Mouse (Mus musculus) liver, adult 2 months (tissue): ENCODE measurements around the gene Psmb5. TPM values are rescaled to one million over a fixed set of nuclear protein-coding genes. Genes with fewer than 3 reads are reported as not detected.

Experiments used
- DNase-seq: peaks from one replicate; pipeline ENCODE4 v3.0.0-alpha.2; 2011; ENCODE audit warnings: low read depth, low spot score; ENCODE audit errors: extremely low read depth
- H3K27ac ChIP-seq: fragments of 200-500 bp; replicated peaks from 2 replicates; pipeline ENCODE4 v1.5.1; 2012; ENCODE audit warnings: low read depth, mild to moderate bottlenecking, control low read depth, inconsistent platforms, low read length; ENCODE audit not compliant: insufficient read depth
- H3K27me3 ChIP-seq: fragments of 200-500 bp; 2 replicates; pipeline ENCODE4 v1.6.1; 2012; ENCODE audit warnings: mild to moderate bottlenecking, moderate library complexity, low read length, inconsistent platforms; ENCODE audit not compliant: control insufficient read depth, insufficient read depth
- H3K36me3 ChIP-seq: fragments of 200-500 bp; 2 replicates; pipeline ENCODE4 v1.6.1; 2012; ENCODE audit warnings: low read length, inconsistent platforms; ENCODE audit not compliant: control insufficient read depth, insufficient read depth
- H3K4me1 ChIP-seq: fragments of 200-500 bp; 2 replicates; pipeline ENCODE4 v1.6.1; 2011; ENCODE audit warnings: low read length; ENCODE audit not compliant: control insufficient read depth, insufficient read depth
- H3K4me3 ChIP-seq: fragments of 200-500 bp; 2 replicates; pipeline ENCODE4 v1.5.1; 2011; ENCODE audit warnings: low read depth, mild to moderate bottlenecking, control low read depth, low read length, moderate library complexity; ENCODE audit not compliant: insufficient read depth
- H3K79me2 ChIP-seq: fragments of 200-500 bp; 2 replicates; pipeline ENCODE4 v1.6.1; 2012; ENCODE audit warnings: inconsistent platforms, mild to moderate bottlenecking, low read length, moderate library complexity; ENCODE audit not compliant: control insufficient read depth, insufficient read depth
- H3K9ac ChIP-seq: fragments of 200-500 bp; 2 replicates; pipeline ENCODE4 v1.6.1; 2012; ENCODE audit warnings: low read depth, mild to moderate bottlenecking, control low read depth, inconsistent platforms, low read length
- CTCF ChIP-seq: fragments of 200-500 bp; IDR thresholded peaks from 2 replicates; pipeline ENCODE4 v1.5.1; 2011; ENCODE audit warnings: low read depth, low read length, control low read depth
- POLR2A ChIP-seq: fragments of 200-500 bp; IDR thresholded peaks from 2 replicates; pipeline ENCODE4 v1.6.1; 2011; ENCODE audit warnings: low read length, control low read depth; ENCODE audit not compliant: insufficient read depth; ENCODE audit errors: extremely low read depth
- WGBS: fragments of 180-500 bp; shearing (Covaris S2); methylation state at CpG from one replicate; pipeline ENCODE4 v1.1.7; 2018; 5-methylcytosine and 5-hydroxymethylcytosine counted together
- polyA plus RNA-seq: library from polyadenylated mRNA; depleted of rRNA; stranded (reverse); fragments of >200 nt; gene quantifications from 2 replicates; pipeline ENCODE4 v1.2.3, GENCODE M21; 2012
- total RNA-seq: library from RNA; depleted of rRNA; stranded (reverse); fragments of >200 nt; gene quantifications from 2 replicates; pipeline ENCODE4 v1.2.3, GENCODE M21; 2014

Gene Psmb5
- total and polyA plus RNA-seq, 2 experiments: 181 to 217 TPM

DNA sequence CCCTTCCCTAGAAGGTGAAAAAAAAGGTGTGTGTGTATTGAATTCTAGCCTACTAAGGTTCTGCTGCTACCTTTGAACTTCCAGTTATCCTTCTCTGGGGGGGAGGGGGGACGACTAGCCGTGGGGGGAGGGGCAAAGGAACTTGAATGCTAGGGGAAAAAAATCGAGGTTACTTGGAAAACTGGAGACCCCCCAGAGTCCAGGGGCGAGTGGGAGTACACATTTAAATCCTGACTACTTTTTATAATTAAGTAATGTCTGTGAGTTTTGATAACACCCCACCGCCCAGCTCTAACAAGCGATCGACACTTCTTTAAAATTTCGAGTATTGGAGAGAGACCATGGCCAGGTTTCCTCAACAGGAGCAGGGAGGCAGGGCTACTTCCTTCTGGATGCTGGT, 42.8 kb downstream of the Psmb5 start:
- TF ChIP-seq POLR2A: no peak
- no peak for TF ChIP-seq CTCF
- Histone ChIP-seq H3K27ac (no peak overlapping the region), H3K36me3 (no peaks in the 10 kb centered on the region), H3K27me3 (no peaks in the 10 kb centered on the region), H3K4me3 (no peak overlapping the region), H3K79me2 (peaks cover 20% of the 10 kb centered on the region), H3K9ac (no peak overlapping the region), H3K4me1 (peaks cover 23% of the 10 kb centered on the region)
- WGBS: 35% methylated on average over 8 of the region's 8 CpGs
- no peak for DNase-seq

DNA sequence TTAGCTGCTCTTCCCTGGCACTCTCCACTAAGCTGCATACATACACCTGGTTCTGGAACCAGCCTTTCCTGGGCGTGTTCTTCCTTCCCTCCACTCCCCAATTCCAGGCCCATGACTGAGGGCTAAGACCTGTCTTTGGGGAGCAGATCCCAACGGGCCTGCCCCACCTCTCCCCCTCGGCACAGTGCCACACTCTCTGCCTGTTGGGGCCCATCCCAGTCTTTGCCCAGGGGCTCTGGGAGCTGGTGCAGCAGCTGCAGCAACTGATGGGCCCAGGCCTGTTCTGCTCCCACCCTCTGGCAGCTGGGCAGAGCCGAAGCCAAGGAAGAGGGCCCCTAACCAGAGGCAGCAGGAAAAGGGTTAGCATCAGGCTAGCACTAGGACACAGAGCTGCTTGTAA, 43.6 kb downstream of the Psmb5 start:
- TF ChIP-seq CTCF (no peak), POLR2A (no peak)
- DNase-seq: no peak
- Histone ChIP-seq H3K27ac (no peak overlapping the region), H3K79me2 (peaks cover 20% of the 10 kb centered on the region), H3K4me3 (no peak overlapping the region), H3K27me3 (no peaks in the 10 kb centered on the region), H3K4me1 (peaks cover 15% of the 10 kb centered on the region), H3K36me3 (no peaks in the 10 kb centered on the region), H3K9ac (no peak overlapping the region)
- WGBS: 69% methylated on average over 4 of the region's 4 CpGs

DNA sequence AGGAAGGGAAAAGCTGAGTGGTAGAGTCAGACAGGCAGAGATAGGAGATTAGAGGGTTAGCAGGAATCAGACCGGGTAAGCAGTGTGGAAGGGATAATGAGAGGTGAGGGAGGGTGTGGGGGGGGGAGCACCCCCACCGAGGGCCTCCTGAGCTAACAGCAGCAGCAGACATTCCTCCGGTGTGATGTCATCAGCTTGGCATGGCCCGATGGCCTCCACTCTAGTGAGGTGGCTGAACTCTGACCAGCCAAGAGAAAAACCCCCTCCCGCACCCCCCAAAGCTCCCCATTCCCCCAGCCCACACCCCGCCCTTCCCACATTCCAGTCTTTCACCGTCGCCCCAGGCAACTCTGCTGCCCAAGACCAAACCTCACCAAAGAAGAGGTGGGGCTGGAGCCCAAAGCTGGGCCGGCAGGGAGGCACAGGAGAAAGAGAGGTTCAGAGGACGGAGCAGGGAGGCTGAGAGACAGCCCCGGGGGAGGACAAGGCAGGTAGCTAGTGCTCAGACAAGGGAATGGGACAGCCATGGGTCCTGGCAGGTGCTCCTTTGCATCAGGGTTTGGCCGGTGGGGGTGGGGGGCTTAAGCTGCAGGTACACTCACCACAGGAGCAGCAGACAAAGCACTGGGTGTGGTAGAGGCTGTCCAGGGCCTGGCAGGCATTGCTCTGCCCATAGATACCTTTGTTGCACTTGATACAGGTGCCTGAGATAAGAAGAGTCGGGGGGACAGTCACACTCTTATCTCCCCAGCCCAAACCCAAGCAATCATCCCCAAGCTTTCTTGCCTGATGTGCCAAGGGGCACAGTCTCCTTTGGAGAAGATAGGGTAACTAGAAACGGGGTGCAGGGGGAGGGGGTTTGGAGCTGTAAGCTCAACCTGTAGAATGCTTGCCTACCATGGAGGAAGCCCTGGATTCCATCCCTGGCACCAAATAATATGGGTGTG, 44.8 kb downstream of the Psmb5 start:
- H3K27ac ChIP-seq: no peak overlapping the region
- no peak overlapping the region for H3K9ac ChIP-seq
- H3K27me3 ChIP-seq: no peaks in the 10 kb centered on the region
- no peak for TF ChIP-seq CTCF
- no peak for TF ChIP-seq POLR2A
- H3K4me3 ChIP-seq: no peak overlapping the region; the same call in 1 of the 2 replicates
- peaks cover 5% of the 10 kb centered on the region for H3K36me3 ChIP-seq
- DNase-seq: no peak
- WGBS: 67% methylated on average over 14 of the region's 14 CpGs
- peaks cover 20% of the 10 kb centered on the region for H3K79me2 ChIP-seq
- H3K4me1 ChIP-seq: peaks cover 8% of the 10 kb centered on the region; the same call in 1 of the 2 replicates

DNA sequence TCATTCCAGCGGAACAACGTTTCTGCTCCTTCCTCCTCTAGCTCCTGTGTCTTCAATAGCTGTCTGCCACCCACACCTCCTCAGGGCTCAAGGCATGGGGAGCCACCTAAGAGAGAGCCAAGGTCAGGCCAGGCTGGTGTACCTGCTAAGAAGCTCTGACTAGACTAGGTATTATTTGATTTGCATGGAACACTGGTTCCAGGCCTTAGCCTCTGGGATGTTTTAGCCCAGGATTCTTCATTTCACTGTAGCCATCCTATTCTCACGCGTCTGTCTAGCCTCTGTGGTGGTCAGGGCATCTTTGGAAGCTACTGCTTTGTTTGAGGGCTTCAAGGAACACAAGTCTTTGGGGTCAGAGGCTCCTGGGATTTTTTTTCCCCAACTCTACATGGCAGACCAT, 45.7 kb downstream of the Psmb5 start:
- DNase-seq: no peak
- Histone ChIP-seq H3K79me2 (peaks cover 20% of the 10 kb centered on the region), H3K9ac (no peak overlapping the region), H3K36me3 (peaks cover 10% of the 10 kb centered on the region), H3K4me1 (peaks cover 6% of the 10 kb centered on the region; the same call in 1 of the 2 replicates), H3K4me3 (no peak overlapping the region), H3K27ac (no peak overlapping the region), H3K27me3 (no peaks in the 10 kb centered on the region)
- 72% methylated on average over 4 of the region's 4 CpGs for WGBS
- TF ChIP-seq POLR2A: no peak
- TF ChIP-seq CTCF: no peak

DNA sequence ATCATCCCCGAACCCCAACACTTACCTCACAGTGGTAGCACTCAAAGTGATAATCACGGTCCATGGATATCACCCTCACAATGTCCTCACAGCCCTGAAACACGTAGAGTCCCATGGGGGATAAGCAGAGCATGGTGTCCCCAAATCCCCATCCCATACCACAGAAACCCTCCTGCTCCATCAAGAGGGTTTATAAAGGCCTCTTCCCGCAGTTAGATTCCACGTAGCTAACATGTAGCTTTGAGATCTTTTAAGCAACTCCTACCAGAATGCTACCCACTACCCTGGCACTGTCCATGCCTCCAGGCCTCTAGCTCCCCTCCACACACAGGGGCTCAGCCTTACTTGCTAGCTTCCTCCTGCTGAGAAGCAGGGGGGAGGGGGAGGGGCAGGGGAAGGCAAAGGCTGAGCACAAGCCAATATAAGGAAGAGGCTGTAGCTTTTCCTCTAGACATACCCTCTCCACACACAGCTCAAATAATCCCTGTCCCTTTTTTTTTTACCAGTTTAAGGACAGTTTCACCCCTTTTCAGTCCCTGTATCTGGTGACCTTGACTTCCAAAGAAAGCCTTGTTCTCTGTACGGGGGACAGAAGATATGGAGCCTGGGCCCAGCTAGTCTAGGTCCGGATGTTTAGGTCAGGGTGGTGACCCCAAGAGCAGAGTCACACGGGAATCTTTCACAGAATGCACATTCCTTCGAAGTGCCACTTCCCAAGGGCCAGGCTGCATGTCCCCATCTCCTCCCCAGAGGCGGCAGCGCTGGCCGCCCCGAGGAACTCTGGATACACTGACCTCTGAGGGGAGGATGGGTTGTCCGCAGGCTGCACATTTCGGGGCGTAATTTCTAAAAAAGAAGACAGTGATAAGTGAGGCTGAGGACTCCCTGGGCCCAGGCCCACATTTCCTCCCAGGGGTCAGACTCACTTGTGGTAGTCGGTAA, 48.1 kb downstream of the Psmb5 start:
- Histone ChIP-seq H3K4me1 (no peaks in the 10 kb centered on the region), H3K79me2 (0 out of 2 replicates have a peak, but pooled peaks cover 4% of the 10 kb centered on the region), H3K4me3 (no peak overlapping the region), H3K27ac (no peak overlapping the region), H3K9ac (no peak overlapping the region), H3K27me3 (no peaks in the 10 kb centered on the region), H3K36me3 (peaks cover 10% of the 10 kb centered on the region)
- WGBS: 68% methylated on average over 17 of the region's 17 CpGs
- TF ChIP-seq POLR2A (no peak), CTCF (no peak)
- DNase-seq: no peak
